Mouse (Mus musculus) stomach, postnatal 0 days (tissue): Measurements from ENCODE around the gene Stard8.

Experiments
- CTCF ChIP-seq: IDR thresholded peaks from 2 replicates; pipeline ENCODE4 v1.5.1; 2016; ENCODE audit warnings: antibody characterized with exemption, low read depth, mild to moderate bottlenecking, moderate library complexity
- EP300 ChIP-seq: optimal IDR thresholded peaks from 2 replicates; pipeline ENCODE3; 2016; ENCODE audit warnings: antibody characterized with exemption

DNA sequence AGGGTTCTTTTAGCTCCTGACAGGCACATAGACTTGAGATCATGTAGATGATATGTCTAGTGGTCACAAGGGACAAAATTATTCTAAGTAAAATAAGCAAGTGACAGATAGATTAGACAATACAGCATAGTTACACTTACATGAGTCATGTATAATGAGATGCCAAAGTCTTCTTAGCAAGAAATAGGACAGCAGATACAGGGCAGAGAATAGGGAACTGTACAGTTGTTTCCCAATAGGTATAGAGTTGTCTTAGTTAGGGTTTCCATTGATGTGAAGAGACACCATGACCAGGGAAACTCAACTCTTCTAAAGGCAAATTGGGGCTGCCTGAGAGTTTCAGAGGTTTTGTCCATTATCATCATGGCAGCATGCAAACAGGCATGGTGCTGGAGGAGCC, 39.3 kb upstream of the Stard8 start:
- TF ChIP-seq EP300 (no peak), CTCF (no peak)
